Mouse (Mus musculus) C2C12 (cell line): ENCODE data around the gene Cflar. TPM values are rescaled to one million over a fixed set of nuclear protein-coding genes. Genes with fewer than 3 reads are reported as not detected.
"Not testable (repeated sequence)": the region's sequence is repeated elsewhere in the genome, so short reads cannot be mapped to it uniquely, and the experiment has no call there.

Experiments
- H3K27me3 ChIP-seq: one replicate; pipeline ENCODE4 v1.6.1; 2011; ENCODE audit not compliant: control insufficient read depth, insufficient read depth, insufficient read length
- H3K36me3 ChIP-seq: one replicate; pipeline ENCODE4 v1.6.1; 2011; ENCODE audit not compliant: control insufficient read depth, insufficient read depth
- H3K4me3 ChIP-seq: one replicate; pipeline ENCODE4 v1.5.1; 2011; ENCODE audit warnings: mild to moderate bottlenecking, control low read depth; ENCODE audit not compliant: poor library complexity, insufficient read depth, severe bottlenecking
- H3K79me2 ChIP-seq: one replicate; pipeline ENCODE4 v1.6.1; 2011; ENCODE audit not compliant: control insufficient read depth, insufficient read depth
- H3K79me3 ChIP-seq: one replicate; pipeline ENCODE4 v1.6.1; 2011; ENCODE audit warnings: low read depth, control low read depth
- H3ac ChIP-seq: one replicate; pipeline ENCODE3; 2011; ENCODE audit warnings: low read depth; ENCODE audit not compliant: control insufficient read depth, insufficient read length
- CEBPB ChIP-seq: IDR thresholded peaks from one replicate; pipeline ENCODE4 v1.6.1; 2011; ENCODE audit warnings: low read depth, mild to moderate bottlenecking, control low read depth, moderate library complexity
- CTCF ChIP-seq: IDR thresholded peaks from one replicate; pipeline ENCODE4 v1.5.1; 2011; ENCODE audit not compliant: control insufficient read depth, insufficient read depth, insufficient read length
- FOSL1 ChIP-seq: IDR thresholded peaks from one replicate; pipeline ENCODE4 v1.8.0; 2011; ENCODE audit warnings: mild to moderate bottlenecking, low read length; ENCODE audit not compliant: poor library complexity, insufficient read depth, severe bottlenecking
- MAX ChIP-seq: IDR thresholded peaks from one replicate; pipeline ENCODE4 v1.6.1; 2011; ENCODE audit warnings: mild to moderate bottlenecking, control low read depth
- MYOD1 ChIP-seq: IDR thresholded peaks from one replicate; pipeline ENCODE4 v1.6.1; 2011; ENCODE audit warnings: low read depth; ENCODE audit not compliant: control insufficient read depth, insufficient read length
- MYOG ChIP-seq: IDR thresholded peaks from one replicate; pipeline ENCODE4 v1.6.1; 2011; ENCODE audit not compliant: control insufficient read depth, insufficient read length; ENCODE audit errors: extremely low read depth
- USF1 ChIP-seq: IDR thresholded peaks from one replicate; pipeline ENCODE4 v1.6.1; 2011; ENCODE audit warnings: low read depth, mild to moderate bottlenecking, control low read depth, moderate library complexity
- polyA plus RNA-seq: library from polyadenylated mRNA; unstranded; fragments of >200 nt; fragmentation: generic; extraction: Trizol; gene quantifications from one replicate; pipeline ENCODE4 v1.2.1, GENCODE M21; 2012; ENCODE audit warnings: missing spikeins

Cflar gene
- polyA plus RNA-seq, 1 experiment = 23.6 TPM

- no peaks in the 10 kb centered on the region for H3K79me2 ChIP-seq
- H3ac ChIP-seq = no peak overlapping the region
- peaks cover 22% of the 10 kb centered on the region for H3K36me3 ChIP-seq
- H3K4me3 ChIP-seq = no peak overlapping the region
- no peaks in the 10 kb centered on the region for H3K27me3 ChIP-seq
- no peaks in the 10 kb centered on the region for H3K79me3 ChIP-seq
- TF ChIP-seq MYOG (no peak), CTCF (no peak), CEBPB (no peak), FOSL1 (no peak), MYOD1 (no peak), USF1 (no peak), MAX (no peak)
Observed at GRCm38 (mm10) chr1:58762576-58762975, 51.3 kb downstream of the Cflar start.

GRCm38 (mm10) chr1:58766446-58766845, 55.1 kb downstream of the Cflar start:
- not testable (repeated sequence) for H3ac ChIP-seq, H3K27me3 ChIP-seq, H3K79me2 ChIP-seq, H3K79me3 ChIP-seq, H3K36me3 ChIP-seq, H3K4me3 ChIP-seq

DNA sequence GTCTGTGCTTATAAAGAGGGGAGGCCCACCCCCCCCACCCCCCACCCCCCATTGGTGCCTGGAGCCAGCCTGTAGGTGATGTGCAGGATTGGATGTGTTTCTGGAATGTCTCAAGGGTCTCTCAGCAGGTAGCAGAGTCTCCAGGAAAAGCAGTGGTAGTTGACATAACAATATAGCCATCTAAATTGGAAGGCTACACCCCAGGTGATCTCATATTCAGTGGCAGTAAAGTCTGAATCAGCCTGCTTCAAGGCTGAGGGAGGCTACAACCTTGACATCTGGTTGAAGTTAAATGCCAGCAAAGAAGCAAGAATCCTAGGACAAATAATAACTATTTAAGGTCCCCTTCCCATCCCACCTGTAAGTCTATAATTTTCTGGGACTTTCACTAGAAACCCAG, 57.8 kb downstream of the Cflar start:
- Histone ChIP-seq H3K79me3 (no peaks in the 10 kb centered on the region), H3K79me2 (no peaks in the 10 kb centered on the region), H3ac (no peak overlapping the region), H3K4me3 (no peak overlapping the region), H3K27me3 (no peaks in the 10 kb centered on the region), H3K36me3 (no peaks in the 10 kb centered on the region)
- TF ChIP-seq MYOD1 = no peak
- TF ChIP-seq FOSL1 = no peak
- TF ChIP-seq USF1 = no peak
- no peak for TF ChIP-seq CEBPB
- TF ChIP-seq MYOG = no peak
- TF ChIP-seq CTCF = no peak
- TF ChIP-seq MAX = no peak

DNA sequence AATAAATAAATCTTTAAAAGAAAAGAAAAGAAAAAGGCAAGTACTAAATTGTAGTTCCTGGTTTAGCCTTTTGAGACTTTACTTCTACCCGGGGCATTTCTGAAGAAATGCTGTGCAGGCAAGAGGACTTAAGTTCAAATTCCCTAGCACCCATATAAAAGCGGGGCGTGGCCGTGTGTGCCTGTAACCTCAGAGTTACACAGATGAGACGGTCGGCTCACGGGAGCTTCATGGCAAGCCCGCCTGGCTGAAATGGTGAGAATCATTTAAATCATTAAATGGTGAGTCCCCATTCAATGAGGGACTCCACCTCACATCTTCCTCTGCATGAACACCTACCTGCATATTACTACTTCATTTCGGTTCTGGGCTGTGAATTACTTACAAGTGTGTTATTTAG, 58.4 kb downstream of the Cflar start:
- Histone ChIP-seq H3K27me3 (no peaks in the 10 kb centered on the region), H3K4me3 (no peak overlapping the region), H3ac (no peak overlapping the region), H3K79me3 (no peaks in the 10 kb centered on the region), H3K36me3 (no peaks in the 10 kb centered on the region), H3K79me2 (no peaks in the 10 kb centered on the region)
- no peak for TF ChIP-seq USF1

DNA sequence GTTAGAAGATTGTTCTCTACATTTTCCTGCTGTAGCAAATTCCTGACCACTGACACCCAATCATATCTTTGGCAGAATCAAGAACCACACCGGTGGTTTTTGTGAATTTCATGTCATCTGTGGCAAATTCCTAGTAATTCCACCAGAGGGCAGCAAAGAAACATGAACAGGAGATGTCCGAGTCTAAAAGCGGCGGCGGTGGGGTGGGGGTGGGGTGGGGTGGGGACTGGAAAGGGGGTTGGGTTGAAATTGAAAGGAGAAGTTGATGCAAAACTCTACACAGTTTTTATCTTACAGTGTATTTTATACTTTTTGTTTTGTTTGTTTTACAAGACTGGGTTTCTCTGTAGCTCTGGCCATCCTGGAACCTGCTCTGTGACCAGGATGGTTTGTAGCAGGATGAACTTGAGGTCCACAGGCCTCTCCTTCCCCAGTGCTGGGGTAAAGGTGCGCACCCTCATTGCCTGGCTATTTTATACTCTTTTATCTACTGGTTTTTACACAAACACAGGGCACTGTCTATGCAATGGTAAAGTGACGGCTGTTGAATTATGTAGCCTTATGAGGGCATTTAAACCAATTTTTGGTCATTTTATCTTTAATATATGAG, 58.9 kb downstream of the Cflar start:
- Histone ChIP-seq H3K27me3 (no peaks in the 10 kb centered on the region), H3K4me3 (no peak overlapping the region), H3K36me3 (no peaks in the 10 kb centered on the region), H3K79me3 (no peaks in the 10 kb centered on the region), H3K79me2 (no peaks in the 10 kb centered on the region), H3ac (no peak overlapping the region)
- TF ChIP-seq USF1 = no peak
- TF ChIP-seq CEBPB = no peak
- no peak for TF ChIP-seq FOSL1
- no peak for TF ChIP-seq MAX
- TF ChIP-seq MYOG = no peak
- TF ChIP-seq CTCF = no peak
- no peak for TF ChIP-seq MYOD1

DNA sequence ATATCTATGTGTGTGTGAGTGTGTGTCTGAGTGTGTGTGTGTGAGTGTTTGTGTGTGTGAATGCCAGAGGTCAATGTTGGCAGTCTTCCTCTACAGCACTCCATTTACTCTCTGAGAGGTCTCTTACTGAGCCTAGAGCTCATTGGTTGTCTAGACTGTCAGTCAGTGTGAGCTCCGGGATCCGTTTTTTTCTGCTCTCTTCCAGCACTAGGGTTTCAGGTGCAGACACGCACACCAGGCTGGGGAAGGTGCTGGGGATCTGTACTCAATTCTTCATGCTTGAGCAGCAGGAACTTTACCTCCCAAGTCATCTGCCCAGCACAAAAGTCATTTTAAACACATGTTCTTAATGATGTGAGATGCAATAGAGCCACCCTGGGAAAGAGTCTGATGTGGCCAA, 60.8 kb downstream of the Cflar start:
- H3K36me3 ChIP-seq = no peaks in the 10 kb centered on the region
- no peak overlapping the region for H3ac ChIP-seq
- TF ChIP-seq FOSL1 (no peak), CTCF (no peak), MYOG (no peak), MAX (no peak), USF1 (no peak), CEBPB (no peak), MYOD1 (no peak)
- no peak overlapping the region for H3K4me3 ChIP-seq
- H3K79me3 ChIP-seq = no peaks in the 10 kb centered on the region
- H3K79me2 ChIP-seq = no peaks in the 10 kb centered on the region
- H3K27me3 ChIP-seq = no peaks in the 10 kb centered on the region
